Mouse (Mus musculus): ENCODE measurements around the gene Ptpa. TPM values are rescaled to one million over a fixed set of nuclear protein-coding genes. Genes with fewer than 3 reads are reported as not detected.
"Not testable (repeated sequence)": the region's sequence is repeated elsewhere in the genome, so short reads cannot be mapped to it uniquely, and the experiment has no call there.

Gene Ptpa
- total RNA-seq, 1 experiment from 2014 or later = 66.6 TPM

DNA sequence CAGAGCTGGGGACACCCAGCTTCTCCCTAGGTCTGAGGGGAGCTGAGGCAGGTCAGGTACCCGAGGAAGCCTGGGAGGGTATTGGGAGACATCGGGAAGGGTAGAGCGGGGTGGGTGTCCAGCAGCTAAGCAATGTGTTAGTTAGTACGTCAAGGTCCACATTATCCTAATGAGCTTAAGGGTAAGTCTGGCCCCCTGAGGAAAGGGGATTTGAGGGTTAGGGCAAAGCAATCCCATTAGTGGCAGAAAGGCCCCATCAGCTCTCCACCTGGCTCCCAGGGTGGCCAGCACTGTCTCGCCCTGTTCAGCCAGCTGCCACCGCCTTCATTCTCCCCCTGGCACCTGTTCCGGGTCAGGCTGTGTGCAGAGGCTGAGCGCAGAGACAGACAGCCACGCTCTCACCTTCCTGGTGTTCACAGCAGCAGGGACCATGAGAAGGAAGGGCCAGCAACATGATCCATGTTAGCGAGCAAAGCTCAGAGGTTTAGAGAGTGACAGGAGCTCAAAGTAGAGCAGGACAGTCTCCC is 17.8 kb upstream of the Ptpa start:
- ATAC-seq (replicated peaks in 1 of 2; ENCODE audit: insufficient read depth in 1 of 2, low FRiP score in 2 of 2, low TSS enrichment in 1 of 2, low read depth in 1 of 2, poor library complexity in 2 of 2, severe bottlenecking in 2 of 2) = no peak

DNA sequence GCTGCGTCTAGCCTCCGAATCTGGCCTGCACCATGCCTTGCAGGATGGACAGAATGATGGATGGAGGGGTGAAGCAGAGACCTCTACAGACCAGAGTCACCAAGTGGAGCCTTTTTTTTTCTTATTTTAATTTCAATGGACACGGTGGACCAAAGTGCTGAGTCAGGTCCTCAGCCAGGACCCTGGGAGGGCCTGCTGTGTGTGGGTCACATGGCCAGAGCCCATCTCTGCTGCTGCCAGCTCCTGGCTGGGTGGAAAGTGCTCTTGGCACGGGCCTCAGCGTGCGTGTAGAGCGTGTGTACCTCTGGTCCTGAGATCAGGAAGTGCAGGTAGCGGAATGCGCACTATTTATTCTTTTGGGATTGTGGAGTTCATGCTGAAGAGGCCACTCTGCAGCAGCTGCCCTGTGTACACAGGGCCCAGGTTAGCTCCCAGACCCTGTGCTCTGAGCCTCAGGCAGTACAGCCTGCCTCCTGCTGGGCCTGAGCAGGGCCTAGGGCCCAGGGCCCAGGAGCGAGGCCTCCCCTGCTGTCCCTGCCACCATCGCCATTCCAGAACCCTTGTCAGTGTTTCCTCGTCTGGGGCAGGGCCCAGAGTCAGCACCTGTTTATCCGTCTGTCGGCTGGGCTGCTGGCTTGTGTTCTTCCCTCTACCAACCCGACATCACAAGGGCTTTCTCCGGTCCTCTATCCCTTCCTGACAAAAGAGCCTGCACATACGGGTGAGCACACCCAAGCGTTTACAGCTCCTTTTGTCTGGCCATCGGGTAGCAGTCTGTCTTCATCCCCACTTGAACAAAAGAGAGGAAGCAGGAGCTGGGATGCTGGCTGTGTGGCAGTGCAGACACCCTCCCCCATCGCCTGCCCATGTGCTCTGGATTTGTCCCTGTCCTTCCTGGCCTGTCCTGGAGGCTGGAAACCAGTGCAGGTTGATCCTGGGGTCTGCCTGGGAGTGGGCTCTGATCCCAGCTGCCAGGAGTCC is 16.4 kb upstream of the Ptpa start:
- no peak for ATAC-seq (replicated peaks in 1 of 2; ENCODE audit: insufficient read depth in 1 of 2, low FRiP score in 2 of 2, low TSS enrichment in 1 of 2, low read depth in 1 of 2, poor library complexity in 2 of 2, severe bottlenecking in 2 of 2)

DNA sequence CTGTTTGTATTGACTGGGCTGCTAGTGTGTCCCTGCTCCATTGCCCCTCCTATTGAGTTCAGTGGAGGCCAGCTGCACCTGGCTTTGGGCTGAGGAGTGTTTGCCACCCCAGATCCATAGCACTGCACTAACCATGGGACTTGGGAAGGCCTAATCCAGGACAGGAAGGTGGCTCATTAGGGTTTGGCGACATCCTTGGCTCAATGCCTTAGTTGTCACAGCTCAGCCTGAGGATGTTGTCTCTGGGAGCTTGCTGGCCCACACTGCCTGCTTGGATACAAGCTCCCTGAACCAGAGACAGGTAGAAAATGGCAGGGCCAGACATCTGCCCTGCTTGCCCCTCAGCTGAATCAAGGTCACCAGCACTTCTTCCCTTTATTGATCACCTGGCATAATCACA is 14.3 kb upstream of the Ptpa start:
- ATAC-seq (replicated peaks in 1 of 2; ENCODE audit: insufficient read depth in 1 of 2, low FRiP score in 2 of 2, low TSS enrichment in 1 of 2, low read depth in 1 of 2, poor library complexity in 2 of 2, severe bottlenecking in 2 of 2) = no peak

DNA sequence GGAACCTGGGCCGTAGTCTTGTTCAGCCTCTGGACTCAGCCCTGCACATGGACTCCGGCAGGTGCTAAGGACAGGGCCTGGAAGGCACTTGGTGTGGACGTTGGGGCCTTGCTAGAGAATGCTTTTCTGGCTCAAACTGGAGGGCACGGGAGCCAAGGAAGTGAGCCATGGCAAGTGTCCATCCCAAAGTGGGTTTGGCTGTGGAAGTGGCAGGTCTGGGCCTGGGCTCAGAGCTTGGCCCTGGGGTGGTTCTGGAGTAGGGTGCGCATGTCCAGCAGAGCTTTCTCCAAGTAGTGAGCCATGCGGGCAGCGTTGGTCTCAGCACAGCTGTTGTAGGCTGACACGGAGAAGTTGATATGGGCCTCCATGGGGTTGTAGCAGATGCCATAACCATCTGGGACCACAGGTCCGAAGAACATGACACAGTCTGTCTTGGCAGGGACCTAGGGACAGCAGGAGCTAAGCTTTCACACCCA is 13.4 kb upstream of the Ptpa start:
- no peak for ATAC-seq (replicated peaks in 1 of 2; ENCODE audit: insufficient read depth in 1 of 2, low FRiP score in 2 of 2, low TSS enrichment in 1 of 2, low read depth in 1 of 2, poor library complexity in 2 of 2, severe bottlenecking in 2 of 2)

DNA sequence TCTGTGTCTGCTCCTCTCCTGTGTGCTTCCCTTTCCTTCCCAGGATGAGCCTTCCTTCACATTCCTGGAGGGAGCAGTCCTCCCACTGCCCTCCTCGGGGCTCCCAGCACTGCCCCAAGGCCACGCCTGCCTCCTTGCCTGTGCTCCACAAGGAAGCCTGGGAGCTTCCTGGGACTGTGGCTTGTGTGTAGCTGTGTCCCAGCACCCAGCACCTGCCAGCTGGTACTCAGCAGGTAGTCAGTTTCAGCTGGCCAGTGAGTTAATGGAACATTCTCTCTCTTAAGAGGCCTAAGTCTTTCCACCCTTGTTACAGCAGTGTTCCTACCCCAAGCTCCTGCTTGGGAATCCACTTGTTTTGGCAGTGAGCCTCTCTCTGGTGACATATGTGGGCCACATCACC is 13.0 kb upstream of the Ptpa start:
- ATAC-seq (replicated peaks in 1 of 2; ENCODE audit: insufficient read depth in 1 of 2, low FRiP score in 2 of 2, low TSS enrichment in 1 of 2, low read depth in 1 of 2, poor library complexity in 2 of 2, severe bottlenecking in 2 of 2) = no peak

DNA sequence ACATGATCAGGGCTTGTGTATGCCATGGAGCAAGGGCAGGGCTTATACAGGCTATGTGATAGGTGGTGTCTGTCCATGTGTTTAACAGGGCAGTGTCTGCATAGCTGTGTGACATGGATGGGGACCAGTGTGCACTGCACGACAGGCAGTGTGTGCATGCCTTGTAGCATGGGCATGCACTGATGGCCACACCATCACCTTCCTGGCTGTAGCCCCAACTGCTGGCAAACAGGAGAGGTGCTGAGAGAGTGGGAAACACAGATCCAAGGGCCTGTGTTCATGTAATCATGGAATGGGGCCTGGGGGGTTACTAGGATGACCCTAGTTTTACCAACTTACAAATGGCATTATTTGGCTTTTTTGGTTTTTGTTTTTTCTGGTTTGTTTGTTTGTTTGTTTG is 12.0 kb upstream of the Ptpa start:
- no peak for ATAC-seq (replicated peaks in 1 of 2; ENCODE audit: insufficient read depth in 1 of 2, low FRiP score in 2 of 2, low TSS enrichment in 1 of 2, low read depth in 1 of 2, poor library complexity in 2 of 2, severe bottlenecking in 2 of 2)

DNA sequence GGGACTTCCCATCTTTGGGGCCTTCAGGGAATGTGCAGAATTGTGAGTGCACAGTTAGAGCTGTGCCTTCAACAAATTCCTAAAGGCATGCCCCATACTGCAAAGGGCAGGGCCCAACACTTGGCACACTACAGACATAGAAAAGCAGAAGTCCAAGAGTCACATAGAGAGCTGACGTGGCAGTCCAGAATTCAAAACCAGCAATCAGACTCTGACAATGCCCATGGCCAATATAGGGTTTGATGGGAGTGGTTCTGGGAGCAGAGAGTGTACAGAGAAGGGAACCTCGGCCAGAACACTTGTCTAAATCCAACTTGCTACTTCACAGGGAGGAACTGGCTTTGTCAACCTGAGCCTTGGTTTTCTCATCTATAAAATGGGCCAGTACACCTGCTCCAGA is 8.6 kb upstream of the Ptpa start:
- ATAC-seq (replicated peaks in 1 of 2; ENCODE audit: insufficient read depth in 1 of 2, low FRiP score in 2 of 2, low TSS enrichment in 1 of 2, low read depth in 1 of 2, poor library complexity in 2 of 2, severe bottlenecking in 2 of 2) = no peak

DNA sequence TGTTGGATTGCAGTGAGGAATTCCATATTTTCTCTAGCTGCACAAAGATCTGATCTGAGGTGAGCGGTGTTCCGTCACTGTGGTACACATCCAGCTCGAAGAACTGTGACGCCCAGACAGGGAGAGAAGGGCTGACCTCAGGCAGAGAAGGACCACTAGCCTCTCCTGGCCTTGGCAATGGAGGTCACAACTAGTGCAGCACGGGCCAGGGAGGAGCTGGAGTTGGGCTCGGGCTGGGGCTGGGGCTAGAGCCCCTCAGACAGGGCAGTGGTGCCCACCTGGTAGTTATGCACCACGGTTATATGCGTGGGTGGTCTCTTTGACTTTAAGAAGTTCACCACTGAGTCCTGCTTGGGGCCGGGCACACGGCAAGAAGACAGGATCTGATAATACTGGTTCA is 8.1 kb upstream of the Ptpa start:
- ATAC-seq (replicated peaks in 1 of 2; ENCODE audit: insufficient read depth in 1 of 2, low FRiP score in 2 of 2, low TSS enrichment in 1 of 2, low read depth in 1 of 2, poor library complexity in 2 of 2, severe bottlenecking in 2 of 2) = no peak

DNA sequence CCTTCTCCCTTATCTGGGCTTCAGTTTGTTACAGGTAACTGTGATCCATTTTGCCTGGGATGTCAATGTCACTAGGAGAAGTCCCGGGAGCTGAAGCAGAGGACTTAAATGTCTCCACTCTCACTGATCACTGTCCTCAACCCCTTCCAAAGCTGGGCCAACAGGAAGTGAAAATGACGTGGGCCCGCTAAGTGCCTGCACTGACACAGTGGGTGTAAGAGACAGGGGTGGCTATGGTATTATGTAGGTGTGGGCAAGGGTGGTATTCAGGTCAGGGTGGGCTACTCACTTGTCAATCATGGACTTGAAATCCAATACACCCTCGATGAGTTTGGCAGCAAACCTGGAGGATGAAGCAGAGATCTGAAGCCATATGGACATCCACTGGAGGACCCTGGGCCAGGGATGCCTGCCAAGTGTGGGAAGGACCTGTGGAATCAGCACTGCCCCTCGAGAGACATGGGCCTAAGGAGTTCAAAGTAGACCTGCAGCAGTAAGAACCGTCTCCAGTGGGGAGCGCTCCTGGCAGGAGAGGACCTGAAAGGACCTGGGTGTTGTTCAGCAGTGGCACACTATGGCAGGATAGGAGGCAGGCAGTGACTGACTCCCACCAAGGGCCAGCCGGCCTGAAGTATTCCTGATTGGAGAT is 7.3 kb upstream of the Ptpa start:
- no peak for ATAC-seq (replicated peaks in 1 of 2; ENCODE audit: insufficient read depth in 1 of 2, low FRiP score in 2 of 2, low TSS enrichment in 1 of 2, low read depth in 1 of 2, poor library complexity in 2 of 2, severe bottlenecking in 2 of 2)

DNA sequence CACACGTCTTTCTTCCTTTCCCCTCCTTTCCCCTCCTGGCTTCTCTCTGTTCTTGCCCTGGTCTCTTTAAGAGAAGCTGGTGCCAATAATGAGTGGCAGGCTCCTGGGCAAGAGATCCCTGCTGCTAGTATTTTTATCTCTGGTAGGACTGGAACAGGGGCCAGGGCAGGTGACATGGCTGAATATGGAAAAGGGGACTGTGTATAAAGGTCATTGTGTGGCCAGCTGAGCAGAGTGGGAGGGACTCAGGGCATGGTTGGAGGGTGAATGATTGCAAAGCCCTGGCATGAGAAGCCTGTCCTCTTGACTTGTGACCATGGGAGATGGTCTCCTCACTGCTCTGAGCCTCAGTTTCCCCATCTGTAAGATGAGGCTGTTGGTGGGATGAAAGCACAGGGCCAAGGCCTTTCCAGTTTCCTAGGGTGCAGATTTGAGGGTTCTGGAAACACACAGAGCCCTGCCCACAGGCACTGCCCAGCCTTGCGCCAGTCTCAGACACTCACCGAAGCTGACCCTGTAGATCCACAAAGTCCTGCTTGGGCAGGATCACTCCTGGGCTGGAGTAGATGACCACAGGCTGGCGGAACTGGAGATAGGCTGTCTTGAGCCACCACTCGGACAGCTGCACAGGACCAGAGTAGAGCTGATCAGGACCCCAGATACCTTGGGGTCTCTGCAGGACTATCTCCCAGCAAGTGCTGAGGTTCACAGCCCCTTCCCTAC is 6.2 kb upstream of the Ptpa start:
- ATAC-seq (replicated peaks in 1 of 2; ENCODE audit: insufficient read depth in 1 of 2, low FRiP score in 2 of 2, low TSS enrichment in 1 of 2, low read depth in 1 of 2, poor library complexity in 2 of 2, severe bottlenecking in 2 of 2) = no peak

DNA sequence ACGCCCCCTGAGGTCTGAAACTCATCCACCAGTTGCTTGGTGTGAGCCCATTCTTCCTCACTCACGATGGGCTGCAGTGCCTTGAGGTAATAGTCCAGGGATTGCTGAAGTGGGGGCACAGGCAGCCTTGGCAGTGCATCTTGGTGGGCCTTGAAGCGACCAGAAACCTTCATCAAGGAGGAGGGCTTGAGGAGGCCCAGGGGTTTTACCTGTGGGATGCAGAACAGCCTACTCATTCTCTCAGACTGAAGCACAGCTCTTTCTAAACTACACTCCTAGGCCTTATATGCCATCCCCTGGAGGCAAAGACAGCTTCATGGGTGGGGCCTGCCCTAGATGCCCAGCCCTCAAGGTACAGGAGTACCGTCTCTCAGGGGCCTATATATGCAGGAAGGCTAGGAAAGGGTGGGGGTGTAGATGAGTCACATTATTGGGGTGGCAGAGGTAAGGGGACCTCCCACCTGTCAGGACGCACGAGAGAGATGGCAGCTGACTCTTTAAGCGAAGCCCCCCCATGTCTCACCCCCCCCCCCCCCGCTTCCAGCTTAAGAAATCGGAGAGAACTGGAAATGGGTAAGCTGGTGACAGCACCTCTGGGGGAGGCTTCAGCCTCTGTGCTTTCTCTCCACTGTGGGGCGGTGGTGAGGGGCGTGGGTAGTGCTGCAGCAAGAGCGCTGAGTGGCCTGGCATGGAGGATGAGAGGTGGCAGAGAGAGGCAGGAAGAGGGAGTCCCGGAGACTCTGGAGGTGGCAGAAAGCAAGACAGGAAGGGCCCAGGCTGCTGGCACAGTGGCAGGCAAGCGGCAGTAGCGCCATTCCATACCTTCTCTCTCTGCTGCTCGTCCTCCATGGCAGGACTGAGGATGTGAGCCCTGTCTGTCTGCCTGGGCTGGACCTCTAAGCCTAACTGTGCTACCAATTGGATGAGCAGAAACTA is 2.5 kb upstream of the Ptpa start:
- no peak for ATAC-seq (replicated peaks in 1 of 2; ENCODE audit: insufficient read depth in 1 of 2, low FRiP score in 2 of 2, low TSS enrichment in 1 of 2, low read depth in 1 of 2, poor library complexity in 2 of 2, severe bottlenecking in 2 of 2)

DNA sequence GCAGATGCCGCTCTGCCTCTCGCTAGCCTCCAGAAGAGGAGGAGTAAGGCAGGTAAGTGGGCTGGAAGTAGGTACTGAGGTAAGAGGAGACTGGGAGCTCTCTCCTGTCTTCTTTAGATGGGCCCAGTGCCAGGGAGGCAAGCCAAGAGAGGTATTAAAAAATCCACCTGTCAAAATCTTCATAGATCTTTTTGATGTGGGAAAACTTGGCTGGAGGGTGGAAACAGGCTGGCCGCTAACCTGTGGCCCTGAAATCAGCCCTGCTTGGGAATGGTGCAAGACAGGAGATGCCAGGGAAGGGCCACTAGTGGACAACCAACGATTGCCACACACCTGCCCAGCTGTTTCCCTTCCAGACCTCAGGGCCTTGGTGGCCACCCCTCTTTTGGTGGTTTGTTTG is 1.7 kb upstream of the Ptpa start:
- no peak for ATAC-seq (replicated peaks in 1 of 2; ENCODE audit: insufficient read depth in 1 of 2, low FRiP score in 2 of 2, low TSS enrichment in 1 of 2, low read depth in 1 of 2, poor library complexity in 2 of 2, severe bottlenecking in 2 of 2)

DNA sequence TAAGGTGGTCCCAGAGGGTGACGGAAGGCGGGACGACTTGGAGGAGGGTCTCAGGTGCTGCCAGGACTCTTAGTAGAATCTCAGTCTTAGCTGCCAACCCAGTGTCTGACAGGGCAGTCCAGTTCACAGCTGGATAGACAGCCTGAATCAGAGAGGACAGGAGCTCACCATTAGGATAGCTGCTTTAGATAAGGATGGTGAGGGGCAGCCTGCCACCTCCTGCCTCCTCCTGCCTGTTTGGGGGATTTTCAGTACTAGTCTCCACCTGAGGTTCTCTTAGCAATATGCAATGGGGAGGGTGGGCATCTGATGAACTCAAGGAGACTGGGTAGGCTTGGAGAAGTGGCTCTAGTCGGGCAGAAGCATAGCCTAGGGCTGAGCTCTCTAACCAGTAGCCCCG is 1.2 kb upstream of the Ptpa start:
- no peak for ATAC-seq (replicated peaks in 1 of 2; ENCODE audit: insufficient read depth in 1 of 2, low FRiP score in 2 of 2, low TSS enrichment in 1 of 2, low read depth in 1 of 2, poor library complexity in 2 of 2, severe bottlenecking in 2 of 2)

DNA sequence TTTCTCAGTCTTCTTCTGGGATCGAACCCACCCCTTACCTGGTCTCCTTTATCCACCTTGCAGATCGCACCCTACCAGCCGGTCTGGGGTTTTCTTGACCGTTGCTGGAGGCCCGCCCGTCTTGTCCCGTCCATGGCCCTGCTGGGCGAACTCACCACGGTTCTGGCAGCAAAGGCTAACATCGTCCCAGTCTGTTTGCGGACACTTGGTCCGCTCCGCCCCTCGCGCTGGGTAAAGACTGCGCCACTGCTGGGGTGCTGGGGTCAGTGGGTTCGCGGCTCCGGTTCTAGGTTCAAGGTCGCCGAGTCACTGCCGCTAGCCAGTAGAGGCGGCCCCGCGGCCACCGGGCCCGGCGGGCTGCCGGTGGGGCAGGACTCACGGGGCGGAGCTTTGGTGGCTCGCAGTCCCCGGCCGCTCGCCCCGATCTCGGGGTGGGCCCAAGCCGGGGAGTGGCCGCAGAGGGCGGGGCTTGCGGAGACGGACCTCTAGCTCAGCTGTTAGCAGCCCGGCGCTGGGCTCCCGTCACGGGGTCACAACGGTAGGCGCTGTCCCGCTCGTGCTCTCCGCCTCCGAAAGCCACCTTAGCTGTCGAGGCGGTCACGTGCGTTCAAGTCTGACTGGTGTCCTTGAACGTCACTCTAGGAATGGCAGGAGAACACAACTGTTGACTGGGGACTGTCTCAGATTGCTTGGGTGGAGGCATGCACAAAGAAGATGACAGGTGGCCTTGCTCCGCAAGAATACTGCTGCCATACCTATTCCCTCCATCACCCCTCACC is 493 bp upstream of the Ptpa start, which contains the start of gene Crat:
Gene Crat, minus strand, starts transcription at position 657 of the 779 bp plus-strand sequence.
- peak; percentile 46 to 65; a peak in 3 of 4 replicates for ATAC-seq (replicated peaks in 1 of 2; ENCODE audit: insufficient read depth in 1 of 2, low FRiP score in 2 of 2, low TSS enrichment in 1 of 2, low read depth in 1 of 2, poor library complexity in 2 of 2, severe bottlenecking in 2 of 2)

DNA sequence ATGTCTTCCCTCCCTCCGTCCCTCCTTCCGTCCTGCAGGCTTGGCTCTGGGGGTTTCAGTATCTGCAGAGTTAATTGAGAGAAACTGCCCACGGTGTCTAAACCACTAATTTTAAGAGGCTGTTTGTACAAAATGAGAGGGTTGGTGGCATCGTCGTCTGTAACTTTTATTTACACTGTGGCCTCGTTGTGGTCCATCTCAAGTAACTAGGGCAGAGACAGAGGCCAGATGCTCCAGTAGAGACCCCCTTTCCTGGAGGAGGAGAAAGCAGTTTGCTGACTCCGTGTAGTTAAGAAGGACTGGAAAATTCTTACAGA is 768 bp downstream of the Ptpa start:
- no peak for ATAC-seq (replicated peaks in 1 of 2; ENCODE audit: insufficient read depth in 1 of 2, low FRiP score in 2 of 2, low TSS enrichment in 1 of 2, low read depth in 1 of 2, poor library complexity in 2 of 2, severe bottlenecking in 2 of 2)

DNA sequence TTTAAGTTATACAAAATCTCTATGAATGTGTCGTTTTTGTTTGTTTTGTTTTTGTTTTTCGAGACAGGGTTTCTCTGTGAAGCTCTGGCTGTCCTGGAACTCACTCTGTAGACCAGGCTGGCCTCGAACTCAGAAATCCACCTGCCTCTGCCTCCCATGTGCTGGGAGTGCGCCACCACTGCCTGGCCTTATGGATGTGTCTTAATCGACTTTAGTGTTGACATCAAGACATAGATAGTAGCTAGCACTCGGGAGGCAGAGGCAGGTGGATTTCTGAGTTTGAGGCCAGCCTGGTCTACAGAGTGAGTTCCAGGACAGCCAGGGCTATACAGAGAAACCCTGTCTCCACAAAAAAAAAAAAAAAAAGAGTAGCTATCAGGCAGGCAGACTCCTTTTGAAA is 1.3 kb downstream of the Ptpa start:
- ATAC-seq (replicated peaks in 1 of 2; ENCODE audit: insufficient read depth in 1 of 2, low FRiP score in 2 of 2, low TSS enrichment in 1 of 2, low read depth in 1 of 2, poor library complexity in 2 of 2, severe bottlenecking in 2 of 2) = not testable (repeated sequence)

Measured in hematopoietic stem cell, adult 5-6 weeks (primary cell).